Mouse (Mus musculus) kidney, postnatal 36 days (tissue): ENCODE data around the gene Slc35f5.

ENCODE experiments used
- DNase-seq, 2 experiments: peaks; one replicate each; pipeline ENCODE4 v3.0.0; 2021 to 2022; ENCODE audit warnings: mixed read lengths in 2 of 2

Gene Slc35f5

GRCm38 (mm10) chr1:125575458-125576114 lies 15.2 kb downstream of the Slc35f5 start:
- DNase-seq: no peak

GRCm38 (mm10) chr1:125576965-125577364 lies 16.6 kb downstream of the Slc35f5 start:
- DNase-seq: no peak

- no peak for DNase-seq
Measured at GRCm38 (mm10) chr1:125578091-125578490, 17.7 kb downstream of the Slc35f5 start.

- no peak for DNase-seq
Measured at GRCm38 (mm10) chr1:125581134-125581533, 20.7 kb downstream of the Slc35f5 start.

- DNase-seq: no peak
Measured at GRCm38 (mm10) chr1:125603620-125604019, 43.2 kb downstream of the Slc35f5 start.

- DNase-seq: peak; percentile 78 to 95
Measured at GRCm38 (mm10) chr1:125607087-125607803, 46.9 kb downstream of the Slc35f5 start.

- DNase-seq: no peak
Measured at GRCm38 (mm10) chr1:125624376-125625076, 64.1 kb downstream of the Slc35f5 start.

GRCm38 (mm10) chr1:125639501-125640253 lies 79.3 kb downstream of the Slc35f5 start:
- no peak for DNase-seq

- peak in 1 of 2 experiments; percentile 8 for DNase-seq
Measured at GRCm38 (mm10) chr1:125643643-125644042, 83.2 kb downstream of the Slc35f5 start.
